Mouse (Mus musculus): ENCODE measurements around the gene Tmem270. TPM values are rescaled to one million over a fixed set of nuclear protein-coding genes. Genes with fewer than 3 reads are reported as not detected.

Tmem270 gene
- total RNA-seq, 2 experiments from 2014 or later: not detected

- DNase-seq (ENCODE audit: low spot score): peak; percentile 55
- intact Hi-C loops (cut with DNase I): no loop called here
Observed at GRCm38 (mm10) chr5:134891552-134891951, 15.0 kb downstream of the Tmem270 start.

- intact Hi-C loops (cut with DNase I): no loop called here
- no peak for DNase-seq (ENCODE audit: low spot score)
Observed at GRCm38 (mm10) chr5:134890601-134891054, 15.9 kb downstream of the Tmem270 start.

- no peak for DNase-seq (ENCODE audit: low spot score)
- intact Hi-C loops (cut with DNase I): no loop called here
Observed at GRCm38 (mm10) chr5:134888505-134888904, 18.0 kb downstream of the Tmem270 start.

GRCm38 (mm10) chr5:134887447-134888335 lies 18.8 kb downstream of the Tmem270 start:
- intact Hi-C loops (cut with DNase I): no loop called here
- DNase-seq (ENCODE audit: low spot score): peak; percentile 83

- peak; percentile 47 for DNase-seq (ENCODE audit: low spot score)
- intact Hi-C loops (cut with DNase I): no loop called here
Observed at GRCm38 (mm10) chr5:134883077-134883476, 23.5 kb downstream of the Tmem270 start.

- intact Hi-C loops (cut with DNase I): no loop called here
- no peak for DNase-seq (ENCODE audit: low spot score)
Observed at GRCm38 (mm10) chr5:134876801-134877200, 29.7 kb downstream of the Tmem270 start.

- intact Hi-C loops (cut with DNase I): no loop called here
- no peak for DNase-seq (ENCODE audit: low spot score)
Observed at GRCm38 (mm10) chr5:134875245-134875644, 31.3 kb downstream of the Tmem270 start.

- DNase-seq (ENCODE audit: low spot score): peak; percentile 72
- intact Hi-C loops (cut with DNase I): no loop called here
Observed at GRCm38 (mm10) chr5:134873956-134874879, 32.3 kb downstream of the Tmem270 start.

GRCm38 (mm10) chr5:134873034-134873433 lies 33.5 kb downstream of the Tmem270 start:
- intact Hi-C loops (cut with DNase I): no loop called here
- no peak for DNase-seq (ENCODE audit: low spot score)

GRCm38 (mm10) chr5:134872597-134872996 lies 33.9 kb downstream of the Tmem270 start:
- intact Hi-C loops (cut with DNase I): no loop called here
- peak; percentile 28 for DNase-seq (ENCODE audit: low spot score)

GRCm38 (mm10) chr5:134868506-134868905 lies 38.0 kb downstream of the Tmem270 start:
- DNase-seq (ENCODE audit: low spot score): no peak
- intact Hi-C loops (cut with DNase I): no loop called here

- intact Hi-C loops (cut with DNase I): no loop called here
- no peak for DNase-seq (ENCODE audit: low spot score)
Observed at GRCm38 (mm10) chr5:134867320-134868144, 39.0 kb downstream of the Tmem270 start.

- peak; percentile 59 for DNase-seq (ENCODE audit: low spot score)
- intact Hi-C loops (cut with DNase I): no loop called here
Observed at GRCm38 (mm10) chr5:134865158-134865557, 41.4 kb downstream of the Tmem270 start.

GRCm38 (mm10) chr5:134861902-134862497 lies 44.5 kb downstream of the Tmem270 start:
- DNase-seq (ENCODE audit: low spot score): no peak
- intact Hi-C loops (cut with DNase I): no loop called here

GRCm38 (mm10) chr5:134859193-134859592 lies 47.3 kb downstream of the Tmem270 start:
- intact Hi-C loops (cut with DNase I): no loop called here
- DNase-seq (ENCODE audit: low spot score): no peak

- no peak for DNase-seq (ENCODE audit: low spot score)
- intact Hi-C loops (cut with DNase I): no loop called here
Observed at GRCm38 (mm10) chr5:134858378-134858777, 48.2 kb downstream of the Tmem270 start.

GRCm38 (mm10) chr5:134852873-134853272 lies 53.7 kb downstream of the Tmem270 start:
- intact Hi-C loops (cut with DNase I): no loop called here
- no peak for DNase-seq (ENCODE audit: low spot score)
